Mouse (Mus musculus): ENCODE measurements around the gene Pde6d. TPM values are rescaled to one million over a fixed set of nuclear protein-coding genes. Genes with fewer than 3 reads are reported as not detected.
A peak's percentile ranks its signal among the peaks of the same experiment; 100 is the strongest.

Pde6d gene
- polyA plus RNA-seq, 1 experiment from 2014 or later, result 31.5 TPM

DNA sequence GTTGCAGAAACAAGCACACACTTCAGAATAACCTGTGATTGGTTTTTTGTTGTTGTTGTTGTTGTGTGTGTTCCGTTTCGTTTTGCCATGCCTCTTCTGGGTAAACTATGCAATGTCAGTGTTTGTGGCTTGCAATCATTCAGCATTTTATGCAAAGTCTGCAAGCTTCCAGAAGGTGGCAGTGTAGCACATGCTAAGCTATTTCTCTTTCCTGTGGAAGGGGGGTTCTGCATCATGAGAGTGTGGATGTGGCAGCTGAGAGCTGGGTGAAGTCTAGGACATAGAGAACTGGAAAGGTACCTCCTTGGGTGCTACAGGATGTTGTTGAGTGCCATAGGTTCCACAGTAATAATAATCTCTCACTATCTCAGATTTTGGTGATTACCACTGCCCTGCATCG is 16.1 kb upstream of the Pde6d start:
- Histone ChIP-seq H3K9me3 (replicated peaks) (no peaks in the 10 kb centered on the region), H3K9ac (no peak overlapping the region), H3K27ac (no peak overlapping the region), H3K27me3 (no peaks in the 10 kb centered on the region), H3K4me1 (replicated peaks) (no peaks in the 10 kb centered on the region), H3K36me3 (peaks cover 83% of the 10 kb centered on the region), H3K4me3 (replicated peaks) (no peak overlapping the region), H3K4me2 (no peak overlapping the region)
- WGBS (ENCODE audit: insufficient replicate concordance), result 74% methylated on average over 3 of the region's 3 CpGs
- no peak for ATAC-seq (ENCODE audit: low read depth)
- no peak for DNase-seq

DNA sequence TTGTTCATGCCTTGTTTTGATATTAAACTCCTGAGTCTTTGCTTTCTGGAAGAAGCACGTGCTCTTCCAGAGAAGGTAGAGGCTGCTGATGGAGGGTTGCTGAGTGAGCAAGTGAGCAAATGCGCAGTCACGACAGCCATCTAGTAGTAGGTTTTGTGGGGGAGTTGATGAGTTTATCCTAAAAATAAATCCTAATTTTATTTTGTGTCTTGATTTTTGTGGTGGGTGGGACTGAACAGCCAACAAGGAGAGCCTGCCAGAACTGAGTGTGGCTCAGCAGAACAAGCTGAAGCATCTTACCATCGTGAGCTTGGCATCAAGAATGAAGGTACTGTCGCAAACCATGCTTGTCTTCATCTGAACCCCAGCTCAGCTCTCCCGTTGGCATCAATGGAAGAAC is 14.1 kb upstream of the Pde6d start:
- Histone ChIP-seq H3K4me1 (replicated peaks) (no peaks in the 10 kb centered on the region), H3K27ac (no peak overlapping the region), H3K4me3 (replicated peaks) (no peak overlapping the region), H3K36me3 (peaks cover 79% of the 10 kb centered on the region), H3K4me2 (no peak overlapping the region), H3K27me3 (no peaks in the 10 kb centered on the region), H3K9ac (no peak overlapping the region), H3K9me3 (replicated peaks) (no peaks in the 10 kb centered on the region)
- WGBS (ENCODE audit: insufficient replicate concordance), result 86% methylated on average over 6 of the region's 6 CpGs
- ATAC-seq (ENCODE audit: low read depth), result no peak
- DNase-seq, result no peak

DNA sequence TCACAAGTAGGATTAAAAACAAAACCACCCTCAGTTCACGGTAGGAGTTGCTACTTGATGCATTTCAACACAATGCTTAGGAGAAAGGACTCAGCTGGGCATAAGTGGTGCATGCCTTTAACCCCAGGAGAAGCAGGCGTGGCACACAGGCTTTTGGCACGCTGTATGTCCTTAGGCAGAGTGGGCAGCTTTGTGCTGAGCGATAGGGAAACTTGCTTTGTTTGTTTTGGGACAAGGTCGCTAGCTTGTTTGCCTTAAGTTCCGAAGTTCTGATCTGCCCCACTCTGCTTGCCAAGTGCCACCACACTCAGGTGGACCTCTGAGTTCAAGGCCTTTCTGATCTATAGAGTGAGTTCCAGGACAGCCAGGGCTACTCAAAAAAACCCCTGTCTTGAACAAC is 12.9 kb upstream of the Pde6d start:
- H3K9me3 ChIP-seq (replicated peaks), result no peaks in the 10 kb centered on the region
- ATAC-seq (ENCODE audit: low read depth), result no peak; the same call in 1 of the 2 replicates
- 73% methylated on average over 6 of the region's 6 CpGs for WGBS (ENCODE audit: insufficient replicate concordance)
- no peak for DNase-seq
- H3K4me1 ChIP-seq (replicated peaks), result no peaks in the 10 kb centered on the region
- no peak overlapping the region for H3K4me2 ChIP-seq
- H3K36me3 ChIP-seq, result peaks cover 80% of the 10 kb centered on the region
- H3K4me3 ChIP-seq (replicated peaks), result no peak overlapping the region
- no peaks in the 10 kb centered on the region for H3K27me3 ChIP-seq
- no peak overlapping the region for H3K9ac ChIP-seq
- no peak overlapping the region for H3K27ac ChIP-seq

DNA sequence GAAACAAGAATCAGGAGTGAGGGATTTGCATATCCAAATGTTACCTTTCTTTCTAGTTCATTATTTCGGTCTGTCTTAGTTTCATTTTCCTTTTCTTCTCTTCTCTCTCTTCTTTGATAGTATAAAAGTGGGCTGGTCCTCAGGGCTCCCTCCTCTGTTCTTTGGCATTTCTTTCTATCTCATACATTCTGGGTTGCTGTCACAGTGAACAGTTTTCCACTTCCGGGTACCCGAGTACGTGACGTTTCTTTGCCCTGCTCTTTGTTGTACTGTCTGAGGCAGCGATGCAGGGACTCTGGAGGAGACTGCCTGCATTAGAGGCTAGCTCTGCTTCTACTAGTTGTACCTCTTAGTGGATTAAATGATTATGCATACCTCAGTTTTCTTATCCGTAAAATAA is 12.1 kb upstream of the Pde6d start:
- Histone ChIP-seq H3K27ac (no peak overlapping the region), H3K4me3 (replicated peaks) (no peak overlapping the region)
- no peak for ATAC-seq (ENCODE audit: low read depth)

DNA sequence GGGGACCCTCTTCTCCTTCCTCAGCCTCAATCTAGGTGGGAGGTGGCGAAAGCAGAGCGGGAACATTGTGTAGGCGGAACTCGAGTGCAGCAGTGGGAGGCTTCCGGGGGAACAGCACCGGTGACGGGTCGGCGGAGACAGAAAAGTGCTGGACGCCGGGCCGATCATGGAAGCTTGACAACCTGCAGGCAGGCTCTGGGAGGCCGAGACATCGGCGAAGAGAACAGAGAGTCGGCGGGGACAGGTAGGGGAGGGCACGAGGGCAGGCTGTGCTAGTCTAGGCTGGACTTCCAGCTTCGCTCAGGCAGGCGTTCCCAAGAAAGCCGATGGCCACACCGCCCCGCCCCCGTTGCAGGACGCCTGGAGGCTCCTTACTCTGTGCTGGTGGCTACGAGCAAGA is 4.6 kb upstream of the Pde6d start:
- Histone ChIP-seq H3K9ac (peak overlapping the region; percentile 89), H3K9me3 (replicated peaks) (no peaks in the 10 kb centered on the region), H3K36me3 (peaks cover 27% of the 10 kb centered on the region), H3K4me2 (peak overlapping the region; percentile 91), H3K4me1 (replicated peaks) (peaks cover 27% of the 10 kb centered on the region), H3K27ac (peak overlapping the region; percentile 69), H3K27me3 (no peaks in the 10 kb centered on the region), H3K4me3 (replicated peaks) (peak overlapping the region; percentile 92)
- WGBS (ENCODE audit: insufficient replicate concordance), result under 1% methylated on average over 25 of the region's 26 CpGs
- ATAC-seq (ENCODE audit: low read depth), result no peak
- DNase-seq, result peak; percentile 62

More for the DNA sequence above, 12.1 kb upstream of the Pde6d start:
- H3K4me2 ChIP-seq, result no peak overlapping the region
- H3K9me3 ChIP-seq (replicated peaks), result no peaks in the 10 kb centered on the region
- 84% methylated on average over 7 of the region's 7 CpGs for WGBS (ENCODE audit: insufficient replicate concordance)
- H3K4me1 ChIP-seq (replicated peaks), result no peaks in the 10 kb centered on the region
- H3K27me3 ChIP-seq, result no peaks in the 10 kb centered on the region
- peaks cover 82% of the 10 kb centered on the region for H3K36me3 ChIP-seq
- DNase-seq, result no peak
- no peak overlapping the region for H3K9ac ChIP-seq

DNA sequence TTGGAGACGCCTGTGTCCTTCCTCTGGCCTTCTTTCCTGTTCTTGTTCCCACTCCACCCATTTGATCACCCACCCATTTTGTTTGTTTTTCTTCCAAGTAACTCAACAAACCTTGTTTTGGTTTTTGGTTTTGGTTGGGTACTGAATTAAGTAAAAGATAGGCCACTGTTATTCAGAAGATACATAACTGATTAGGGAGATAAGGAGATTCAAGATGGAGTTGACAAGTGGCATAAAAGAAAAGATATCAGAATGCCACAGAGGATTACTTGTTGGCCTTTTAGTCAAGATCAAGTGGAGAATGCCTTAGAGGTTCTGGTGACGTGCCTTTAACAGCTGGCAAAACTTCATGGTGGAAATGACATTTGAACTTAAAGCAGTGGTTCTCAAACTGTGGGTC is 1.3 kb upstream of the Pde6d start:
- H3K4me3 ChIP-seq (replicated peaks), result peak overlapping the region; percentile 90
- H3K27ac ChIP-seq, result peak overlapping the region; percentile 39
- H3K9me3 ChIP-seq (replicated peaks), result no peaks in the 10 kb centered on the region
- ATAC-seq (ENCODE audit: low read depth) (no peak), DNase-seq (no peak)
- peak overlapping the region; percentile 93 for H3K9ac ChIP-seq
- WGBS (ENCODE audit: insufficient replicate concordance), result 55% methylated on average over 2 of the region's 2 CpGs
- peak overlapping the region; percentile 90 for H3K4me2 ChIP-seq
- H3K27me3 ChIP-seq, result no peaks in the 10 kb centered on the region
- H3K4me1 ChIP-seq (replicated peaks), result peaks cover 37% of the 10 kb centered on the region
- H3K36me3 ChIP-seq, result 0 out of 2 replicates have a peak, but pooled peaks cover 5% of the 10 kb centered on the region

DNA sequence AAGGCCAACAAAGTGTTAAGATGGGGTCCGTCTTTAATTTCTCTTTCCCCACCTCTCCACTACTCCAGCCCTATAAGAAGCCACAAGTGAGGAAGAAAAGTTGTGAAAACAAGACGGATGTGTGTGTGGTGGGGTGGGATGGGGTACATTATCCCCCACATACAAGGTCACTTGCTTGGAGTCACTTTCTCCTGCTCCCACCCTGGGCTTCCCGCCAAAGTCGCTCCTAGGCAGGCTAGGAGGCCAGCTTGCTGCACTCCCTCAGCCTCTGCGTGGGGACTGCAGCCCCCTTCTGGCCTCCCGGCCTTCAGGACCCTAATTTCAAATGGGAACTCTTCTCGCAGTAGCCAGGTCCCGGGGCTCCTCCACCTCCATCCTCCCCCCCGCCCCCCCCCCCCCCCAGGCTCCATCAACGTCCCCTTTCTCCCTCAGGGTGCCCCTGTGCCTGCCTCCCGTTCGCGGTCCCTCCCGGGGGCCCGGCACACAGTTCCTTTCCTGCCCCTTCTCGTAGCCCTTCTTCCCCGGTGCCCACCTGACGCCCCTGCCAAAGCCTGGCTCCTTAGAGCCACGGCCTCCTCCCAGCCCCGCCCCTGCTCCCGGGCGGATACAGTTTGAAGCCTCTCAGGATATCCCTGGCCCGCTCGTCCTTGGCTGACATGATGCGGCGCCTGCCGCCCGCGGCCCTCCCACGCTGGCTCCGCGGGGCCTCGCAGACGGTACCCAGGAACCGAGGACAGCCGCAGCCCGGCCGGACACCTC is 558 bp downstream of the Pde6d start:
- Histone ChIP-seq H3K27me3 (no peaks in the 10 kb centered on the region), H3K4me1 (replicated peaks) (peaks cover 27% of the 10 kb centered on the region), H3K36me3 (0 out of 2 replicates have a peak, but pooled peaks cover 5% of the 10 kb centered on the region), H3K9ac (peak overlapping the region; percentile 93), H3K27ac (peak overlapping the region; percentile 66), H3K4me2 (peak overlapping the region; percentile 90), H3K4me3 (replicated peaks) (peak overlapping the region; percentile 90), H3K9me3 (replicated peaks) (no peaks in the 10 kb centered on the region)
- 2% methylated on average over 35 of the region's 38 CpGs for WGBS (ENCODE audit: insufficient replicate concordance)
- peak; percentile 71 for ATAC-seq (ENCODE audit: low read depth)
- DNase-seq, result no peak

DNA sequence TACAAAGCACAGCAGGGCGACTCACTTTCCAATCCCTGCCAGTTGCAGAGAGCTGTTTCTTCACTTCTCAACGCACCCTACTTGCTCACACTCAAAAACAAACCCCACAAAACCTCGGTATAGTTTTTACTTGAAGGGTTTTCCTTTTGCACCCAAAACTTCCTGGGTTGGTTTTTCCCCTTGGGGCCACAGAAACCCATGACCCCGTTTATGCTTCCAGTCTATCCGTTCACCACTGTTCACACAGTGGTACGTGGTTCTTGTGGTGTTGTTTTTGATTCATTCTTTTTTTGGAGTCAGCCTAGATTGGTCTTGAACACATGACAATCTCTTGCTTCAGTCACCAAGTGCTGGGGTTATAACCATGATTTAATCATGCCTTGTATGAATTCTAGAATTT is 2.0 kb downstream of the Pde6d start:
- no peak overlapping the region for H3K9ac ChIP-seq
- WGBS (ENCODE audit: insufficient replicate concordance), result 67% methylated on average over 6 of the region's 6 CpGs

DNA sequence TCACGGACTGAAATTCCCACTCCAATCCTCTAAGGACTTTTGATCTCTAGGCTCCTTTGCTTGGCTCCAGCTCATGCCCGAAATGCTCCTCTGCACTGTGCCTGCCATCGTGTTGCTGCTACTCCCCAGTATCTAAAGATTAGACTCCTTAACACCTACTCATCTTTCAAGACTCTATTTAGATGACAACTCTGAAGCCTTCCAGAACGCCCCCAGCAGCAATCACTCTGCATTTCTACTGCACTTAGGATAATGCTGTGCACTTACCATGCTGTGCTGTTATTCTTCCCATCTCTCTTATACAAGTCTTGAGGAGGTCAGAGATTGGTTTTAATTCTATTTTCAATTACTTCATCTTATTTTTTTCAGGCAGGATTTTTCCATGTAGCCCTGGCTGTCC is 10.5 kb downstream of the Pde6d start:
- no peak overlapping the region for H3K4me3 ChIP-seq (replicated peaks)
- WGBS (ENCODE audit: insufficient replicate concordance), result 66% methylated on average over 4 of the region's 4 CpGs
- ATAC-seq (ENCODE audit: low read depth), result no peak
- no peak overlapping the region for H3K4me2 ChIP-seq
- no peak overlapping the region for H3K27ac ChIP-seq
- H3K36me3 ChIP-seq, result peaks cover 3% of the 10 kb centered on the region; the same call in 1 of the 2 replicates
- DNase-seq, result no peak
- no peaks in the 10 kb centered on the region for H3K4me1 ChIP-seq (replicated peaks)
- no peaks in the 10 kb centered on the region for H3K9me3 ChIP-seq (replicated peaks)
- no peak overlapping the region for H3K9ac ChIP-seq
- H3K27me3 ChIP-seq, result no peaks in the 10 kb centered on the region

More for the DNA sequence above, 2.0 kb downstream of the Pde6d start:
- no peak overlapping the region for H3K4me2 ChIP-seq
- 0 out of 2 replicates have a peak, but pooled peaks cover 5% of the 10 kb centered on the region for H3K36me3 ChIP-seq
- no peak overlapping the region for H3K27ac ChIP-seq
- H3K4me3 ChIP-seq (replicated peaks), result no peak overlapping the region
- ATAC-seq (ENCODE audit: low read depth) (no peak), DNase-seq (no peak)
- H3K27me3 ChIP-seq, result no peaks in the 10 kb centered on the region
- no peaks in the 10 kb centered on the region for H3K9me3 ChIP-seq (replicated peaks)
- peaks cover 19% of the 10 kb centered on the region for H3K4me1 ChIP-seq (replicated peaks)

DNA sequence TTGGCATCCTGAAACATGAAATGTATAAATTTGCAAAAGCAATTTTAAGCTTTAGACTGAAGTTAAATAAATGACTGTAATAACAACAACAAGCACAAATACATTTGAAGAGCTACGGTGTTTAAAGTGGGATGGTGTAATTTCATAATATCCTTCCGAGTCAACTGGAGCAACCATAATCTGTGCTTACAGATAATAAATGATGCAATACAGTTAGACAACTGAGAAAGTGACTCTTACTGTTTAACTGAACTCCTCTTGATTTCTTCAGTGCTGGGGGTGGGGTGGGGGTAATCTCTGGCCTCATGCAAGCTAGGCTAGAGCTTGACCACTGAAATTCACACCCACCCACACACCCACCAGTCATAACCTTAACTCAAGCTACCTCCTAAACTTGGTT is 11.0 kb downstream of the Pde6d start:
- H3K9me3 ChIP-seq (replicated peaks), result no peaks in the 10 kb centered on the region
- H3K27me3 ChIP-seq, result no peaks in the 10 kb centered on the region
- no peak for ATAC-seq (ENCODE audit: low read depth)
- no peaks in the 10 kb centered on the region for H3K4me1 ChIP-seq (replicated peaks)
- DNase-seq, result no peak
- H3K36me3 ChIP-seq, result peaks cover 3% of the 10 kb centered on the region; the same call in 1 of the 2 replicates
- 63% methylated on average over 2 of the region's 2 CpGs for WGBS (ENCODE audit: insufficient replicate concordance)
- H3K4me3 ChIP-seq (replicated peaks), result no peak overlapping the region
- no peak overlapping the region for H3K4me2 ChIP-seq
- no peak overlapping the region for H3K9ac ChIP-seq
- no peak overlapping the region for H3K27ac ChIP-seq

DNA sequence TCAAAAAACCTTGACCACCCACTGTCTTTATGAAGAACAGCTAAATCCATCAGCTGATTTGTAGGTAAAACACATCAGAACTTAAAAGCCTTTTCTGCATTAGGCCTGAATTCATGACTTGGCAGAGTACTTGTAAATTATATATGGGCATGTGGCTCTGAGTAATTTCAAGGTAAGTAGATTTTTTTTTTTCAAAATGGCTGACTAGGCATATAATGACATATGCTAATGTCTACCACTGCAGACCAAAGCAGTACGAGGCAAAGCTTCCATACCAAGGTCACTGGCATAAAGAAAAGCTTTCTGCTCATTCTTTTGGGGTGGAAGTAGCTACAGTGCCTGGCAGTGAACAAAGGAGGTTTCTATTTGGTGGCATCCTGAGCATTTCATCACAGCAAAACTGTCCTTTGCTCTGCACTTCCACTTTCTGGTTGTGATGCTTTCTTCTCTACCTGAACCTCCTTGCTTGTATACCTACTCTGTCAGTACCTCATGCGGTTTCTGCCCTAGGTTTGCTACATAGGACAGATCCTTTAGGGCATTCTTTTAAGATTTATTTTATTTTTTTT is 13.1 kb downstream of the Pde6d start:
- WGBS (ENCODE audit: insufficient replicate concordance), result 82% methylated on average over 2 of the region's 2 CpGs
- peaks cover 7% of the 10 kb centered on the region; the same call in 1 of the 2 replicates for H3K4me1 ChIP-seq (replicated peaks)
- peaks cover 3% of the 10 kb centered on the region; the same call in 1 of the 2 replicates for H3K36me3 ChIP-seq

More for the DNA sequence above, 13.1 kb downstream of the Pde6d start:
- no peak overlapping the region for H3K4me3 ChIP-seq (replicated peaks)
- DNase-seq (no peak), ATAC-seq (ENCODE audit: low read depth) (no peak)
- no peaks in the 10 kb centered on the region for H3K9me3 ChIP-seq (replicated peaks)
- no peaks in the 10 kb centered on the region for H3K27me3 ChIP-seq
- H3K27ac ChIP-seq, result no peak overlapping the region
- no peak overlapping the region for H3K4me2 ChIP-seq
- no peak overlapping the region for H3K9ac ChIP-seq

All from liver, embryonic 13.5 days (tissue).